Mouse (Mus musculus) olfactory bulb, adult 2 months (tissue): Measurements from ENCODE around the gene Zfp866.

Experiments used
- CTCF ChIP-seq: fragments of 200-500 bp; IDR thresholded peaks from 2 replicates; pipeline ENCODE4 v1.5.1; 2012; ENCODE audit warnings: low read depth, mild to moderate bottlenecking, low read length, moderate library complexity; ENCODE audit not compliant: insufficient read depth
- POLR2A ChIP-seq: fragments of 200-500 bp; IDR thresholded peaks from 2 replicates; pipeline ENCODE4 v1.6.1; 2012; ENCODE audit warnings: mild to moderate bottlenecking, low read depth, low read length, moderate library complexity; ENCODE audit not compliant: insufficient read depth

GRCm38 (mm10) chr8:69809820-69810219 lies 18.8 kb upstream of the Zfp866 start:
- TF ChIP-seq CTCF (no peak), POLR2A (no peak)
